20 mouse cellular contexts compared by ENCODE assay signal in the genomic region with DNA sequence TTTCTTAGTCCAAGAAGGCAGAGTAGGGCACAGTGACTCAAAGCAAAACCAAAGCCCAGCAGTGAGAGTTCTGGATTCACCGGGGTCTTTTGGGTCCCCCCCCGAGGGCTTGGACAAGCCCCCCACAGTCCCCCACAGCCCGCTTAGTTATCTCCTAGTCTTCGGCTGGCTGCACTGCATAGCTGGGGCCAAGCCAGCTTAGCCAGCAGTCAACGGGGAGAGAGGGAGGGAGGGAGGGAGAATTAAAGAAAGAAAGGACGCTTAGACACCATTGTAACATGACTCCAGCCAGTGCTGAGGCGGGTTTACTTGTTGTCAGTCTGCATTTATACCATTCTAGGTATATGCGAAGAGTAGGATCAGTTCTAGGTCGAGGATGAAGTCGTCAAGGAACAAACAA. TPM values are rescaled to one million over a fixed set of nuclear protein-coding genes. Genes with fewer than 3 reads are reported as not detected.
DNase-seq lines count a peak whose midpoint lies in the region; ATAC-seq and TF ChIP-seq lines count a peak whose summit lies in the region.
"Had no signal": no experiment of that assay in that cellular context is flagged by ENCODE, and none has a peak within 500 bp of the region (broad histone marks: within the 10 kb centered on the region; RNA-seq: fewer than 3 reads in every experiment).

No protein-coding gene starts in this region.

- H3K9ac ChIP-seq in heart, embryonic 14.5 days (ENCODE audit: low read length): no peak overlapping the region
- no peak overlapping the region for H3K9ac ChIP-seq in intestine, embryonic 16.5 days (ENCODE audit: low read depth, low read length)
- H3K9ac ChIP-seq in intestine, postnatal 0 days (ENCODE audit: low read depth, low read length): no peak overlapping the region
- no peak overlapping the region for H3K9ac ChIP-seq in embryonic facial prominence, embryonic 14.5 days (ENCODE audit: low read depth, low read length)
- no peak overlapping the region for H3K9ac ChIP-seq in midbrain, embryonic 13.5 days (replicated peaks)
- H3K9ac ChIP-seq: limb, embryonic 15.5 days; liver, postnatal 0 days had no signal

- peak; percentile 37 for ATAC-seq in heart, embryonic 14.5 days (ENCODE audit: insufficient number of reproducible peaks, insufficient read depth, low FRiP score, low read depth)
- ATAC-seq in intestine, embryonic 16.5 days: 0 out of 2 replicates have a peak, but pooled peaks have one; percentile 10
- ATAC-seq in intestine, postnatal 0 days: no peak
- ATAC-seq in embryonic facial prominence, embryonic 14.5 days (ENCODE audit: low read depth): peak; percentile 35; the same call in 1 of the 2 replicates
- ATAC-seq in midbrain, embryonic 13.5 days: no peak
- ATAC-seq: activated CD4-positive, CD25-positive, alpha-beta regulatory T cell, adult 4 months; liver, postnatal 0 days; Patski had no signal

- H3K4me2 ChIP-seq in heart, embryonic 14.5 days (ENCODE audit: low read length): no peak overlapping the region
- no peak overlapping the region for H3K4me2 ChIP-seq in intestine, embryonic 16.5 days (ENCODE audit: low read depth, low read length)
- H3K4me2 ChIP-seq in intestine, postnatal 0 days (replicated peaks; ENCODE audit: low read depth): no peak overlapping the region
- no peak overlapping the region for H3K4me2 ChIP-seq in embryonic facial prominence, embryonic 14.5 days (ENCODE audit: low read depth, low read length)
- H3K4me2 ChIP-seq in midbrain, embryonic 13.5 days (replicated peaks): no peak overlapping the region
- H3K4me2 ChIP-seq: limb, embryonic 15.5 days; midbrain, embryonic 11.5 days had no signal

- peaks cover 83% of the 10 kb centered on the region for H3K36me3 ChIP-seq in heart, embryonic 14.5 days (ENCODE audit: control insufficient read depth, insufficient read depth, low read length)
- H3K36me3 ChIP-seq in intestine, embryonic 16.5 days (ENCODE audit: control insufficient read depth, insufficient read depth, low read length): peaks cover 20% of the 10 kb centered on the region
- peaks cover 78% of the 10 kb centered on the region for H3K36me3 ChIP-seq in intestine, postnatal 0 days (ENCODE audit: control insufficient read depth, insufficient read depth)
- H3K36me3 ChIP-seq in embryonic facial prominence, embryonic 14.5 days (ENCODE audit: control insufficient read depth, insufficient read depth, low read length): peaks cover 86% of the 10 kb centered on the region
- peaks cover 80% of the 10 kb centered on the region for H3K36me3 ChIP-seq in midbrain, embryonic 13.5 days

- TF ChIP-seq POLR2A in brain, embryonic 14.5 days (IDR thresholded peaks at IDR 0.05; ENCODE audit: borderline replicate concordance, extremely low read depth, insufficient read depth, insufficient read length, poor library complexity, severe bottlenecking): no peak

- H3K27me3 ChIP-seq in heart, embryonic 14.5 days (ENCODE audit: control insufficient read depth, insufficient read depth, low read length): no peaks in the 10 kb centered on the region
- H3K27me3 ChIP-seq in intestine, embryonic 16.5 days (replicated peaks; ENCODE audit: control insufficient read depth, insufficient read depth, low read length): no peaks in the 10 kb centered on the region
- H3K27me3 ChIP-seq in intestine, postnatal 0 days (replicated peaks; ENCODE audit: control insufficient read depth, insufficient read depth, low read length): no peaks in the 10 kb centered on the region
- no peaks in the 10 kb centered on the region for H3K27me3 ChIP-seq in embryonic facial prominence, embryonic 14.5 days (replicated peaks; ENCODE audit: control insufficient read depth, insufficient read depth, low read length)
- no peaks in the 10 kb centered on the region for H3K27me3 ChIP-seq in midbrain, embryonic 13.5 days
- H3K27me3 ChIP-seq: limb, embryonic 15.5 days; Patski had no signal

- H3K27ac ChIP-seq in heart, embryonic 14.5 days (replicated peaks in 1 of 2; ENCODE audit: control insufficient read depth in 1 of 2, insufficient read depth in 1 of 2, low read depth in 2 of 2, low read length in 2 of 2): peak overlapping the region; percentile 13 to 56; a peak in 2 of 4 replicates
- H3K27ac ChIP-seq in intestine, embryonic 16.5 days (ENCODE audit: low read length): peak overlapping the region; percentile 33
- H3K27ac ChIP-seq in intestine, postnatal 0 days (ENCODE audit: low read depth, low read length): no peak overlapping the region
- H3K27ac ChIP-seq in embryonic facial prominence, embryonic 14.5 days (replicated peaks; ENCODE audit: low read depth, low read length): peak overlapping the region; percentile 40; the same call in 1 of the 2 replicates
- H3K27ac ChIP-seq in midbrain, embryonic 13.5 days: no peak overlapping the region
- H3K27ac ChIP-seq: limb, embryonic 15.5 days; macrophage had no signal

- 26% methylated on average over 10 of the region's 10 CpGs for WGBS in heart, embryonic 14.5 days
- 54% methylated on average over 10 of the region's 10 CpGs for WGBS in intestine, embryonic 16.5 days
- WGBS in intestine, postnatal 0 days: 39% methylated on average over 10 of the region's 10 CpGs
- whole genome bisulfite sequencing in embryonic facial prominence, embryonic 14.5 days: 50% methylated on average over 10 of the region's 10 CpGs
- 41% methylated on average over 10 of the region's 10 CpGs for WGBS in midbrain, embryonic 13.5 days

- no peak for TF ChIP-seq CTCF in intestine, postnatal 0 days (IDR thresholded peaks at IDR 0.05; ENCODE audit: low read depth)
- TF ChIP-seq CTCF in brain, embryonic 14.5 days (IDR thresholded peaks at IDR 0.05; ENCODE audit: borderline replicate concordance, extremely low read depth, insufficient read depth, insufficient read length): no peak

- H3K9me3 ChIP-seq in heart, embryonic 14.5 days (ENCODE audit: control insufficient read depth, low read length): no peaks in the 10 kb centered on the region
- no peaks in the 10 kb centered on the region for H3K9me3 ChIP-seq in intestine, embryonic 16.5 days (ENCODE audit: control insufficient read depth, low read length)
- no peaks in the 10 kb centered on the region for H3K9me3 ChIP-seq in intestine, postnatal 0 days (ENCODE audit: control insufficient read depth)
- no peaks in the 10 kb centered on the region for H3K9me3 ChIP-seq in embryonic facial prominence, embryonic 14.5 days (ENCODE audit: control insufficient read depth, low read length)
- no peaks in the 10 kb centered on the region for H3K9me3 ChIP-seq in midbrain, embryonic 13.5 days
- H3K9me3 ChIP-seq: limb, embryonic 15.5 days had no signal

- H3K4me3 ChIP-seq in heart, embryonic 14.5 days (ENCODE audit: control insufficient read depth in 1 of 2, insufficient read depth in 1 of 2, low read depth in 1 of 2, low read length in 2 of 2): no peak overlapping the region
- no peak overlapping the region for H3K4me3 ChIP-seq in intestine, embryonic 16.5 days (ENCODE audit: low read length)
- no peak overlapping the region for H3K4me3 ChIP-seq in intestine, postnatal 0 days (ENCODE audit: low read depth, low read length)
- H3K4me3 ChIP-seq in embryonic facial prominence, embryonic 14.5 days (ENCODE audit: low read depth, low read length): no peak overlapping the region
- H3K4me3 ChIP-seq in midbrain, embryonic 13.5 days (replicated peaks): no peak overlapping the region
- H3K4me3 ChIP-seq: limb, embryonic 15.5 days had no signal

- H3K4me1 ChIP-seq in heart, embryonic 14.5 days (ENCODE audit: control insufficient read depth in 2 of 2, insufficient read depth in 2 of 2, low read length in 2 of 2): peaks cover 4 to 35% of the 10 kb centered on the region in 2 experiments
- H3K4me1 ChIP-seq in intestine, embryonic 16.5 days (ENCODE audit: control insufficient read depth, insufficient read depth, low read length): peaks cover 8% of the 10 kb centered on the region
- no peaks in the 10 kb centered on the region for H3K4me1 ChIP-seq in intestine, postnatal 0 days (replicated peaks; ENCODE audit: control insufficient read depth, insufficient read depth, low read length)
- H3K4me1 ChIP-seq in embryonic facial prominence, embryonic 14.5 days (ENCODE audit: control insufficient read depth, insufficient read depth, low read length): no peaks in the 10 kb centered on the region
- H3K4me1 ChIP-seq in midbrain, embryonic 13.5 days (replicated peaks): peaks cover 7% of the 10 kb centered on the region

- no peak for DNase-seq in heart, adult 8-10 months (ENCODE audit: low spot score)
- peak; percentile 43 for DNase-seq in brain, embryonic 14.5 days (ENCODE audit: low read depth)
- DNase-seq in embryonic facial prominence, embryonic 14.5 days (ENCODE audit: low spot score): peak; percentile 56
- DNase-seq: adrenal gland, postnatal 14 days; cerebellum, adult 18-20 months; cerebellum, postnatal 36 days; gastrocnemius, postnatal 14 days; kidney, adult 11 months; layer of hippocampus, postnatal 36 days; liver, postnatal 0 days; thymus, adult 2 months had no signal

RNA-seq across cellular contexts. Expression of a gene that starts 14.7 kb away (rescaled TPM):
- polyA plus RNA-seq in heart, embryonic 14.5 days (2014; fragmentation: Nextera tagmentation; extraction: Ambion mirVana): 14.6 and 16.8 TPM in 2 replicates
- total RNA-seq in heart, adult 8-10 months (2022): 10 to 100 TPM; 24.2 to 48.6 (median 39.2) TPM
- 12.3 and 17.2 TPM in 2 replicates for polyA plus RNA-seq in intestine, embryonic 16.5 days (2015; fragmentation: Nextera tagmentation; extraction: Ambion mirVana)
- 9.7 and 10.8 TPM in 2 replicates for polyA plus RNA-seq in intestine, postnatal 0 days (2015; fragmentation: Nextera tagmentation; extraction: Ambion mirVana)
- polyA plus RNA-seq in brain, embryonic 14.5 days (2012; rRNA removed): 137 and 275 TPM in 2 replicates
- 34.7 and 35.7 TPM in 2 replicates for polyA plus RNA-seq in embryonic facial prominence, embryonic 14.5 days (2014; fragmentation: Nextera tagmentation; extraction: Ambion mirVana)
- 72.3 and 72.9 TPM in 2 replicates for polyA plus RNA-seq in midbrain, embryonic 13.5 days (2015; fragmentation: Nextera tagmentation; extraction: Ambion mirVana)

Comparison
In these comparisons a context has a peak if more than half of its experiments do, and no peak if none do; other contexts are left out.
1. ATAC-seq: peak in heart, embryonic 14.5 days (single experiment), intestine, embryonic 16.5 days (single experiment) and embryonic facial prominence, embryonic 14.5 days (single experiment); none in intestine, postnatal 0 days (single experiment) and midbrain, embryonic 13.5 days (single experiment).
2. H3K27ac ChIP-seq: peak in heart, embryonic 14.5 days (2 of 2), intestine, embryonic 16.5 days (single experiment) and embryonic facial prominence, embryonic 14.5 days (single experiment); none in intestine, postnatal 0 days (single experiment) and midbrain, embryonic 13.5 days (single experiment).